Mouse (Mus musculus) right cerebral cortex, postnatal 4 days (tissue): ENCODE results near the gene Phlda1.
"Not testable (repeated sequence)": the region's sequence is repeated elsewhere in the genome, so short reads cannot be mapped to it uniquely, and the experiment has no call there.

Experiments
- DNase-seq: peaks from one replicate; pipeline ENCODE4 v3.0.0-alpha.2; 2022

The Phlda1 gene

GRCm38 (mm10) chr10:111506101-111506925 lies at the start of gene Phlda1:
TSS of gene Phlda1 (plus strand) at chr10:111506286.
- peak; percentile 88 for DNase-seq

GRCm38 (mm10) chr10:111458088-111458487 lies 48.0 kb upstream of the Phlda1 start:
- DNase-seq: no peak

- DNase-seq: peak; percentile 23
Observed at GRCm38 (mm10) chr10:111459040-111459439, 47.0 kb upstream of the Phlda1 start.

- no peak for DNase-seq
Observed at GRCm38 (mm10) chr10:111459874-111460273, 46.2 kb upstream of the Phlda1 start.

DNA sequence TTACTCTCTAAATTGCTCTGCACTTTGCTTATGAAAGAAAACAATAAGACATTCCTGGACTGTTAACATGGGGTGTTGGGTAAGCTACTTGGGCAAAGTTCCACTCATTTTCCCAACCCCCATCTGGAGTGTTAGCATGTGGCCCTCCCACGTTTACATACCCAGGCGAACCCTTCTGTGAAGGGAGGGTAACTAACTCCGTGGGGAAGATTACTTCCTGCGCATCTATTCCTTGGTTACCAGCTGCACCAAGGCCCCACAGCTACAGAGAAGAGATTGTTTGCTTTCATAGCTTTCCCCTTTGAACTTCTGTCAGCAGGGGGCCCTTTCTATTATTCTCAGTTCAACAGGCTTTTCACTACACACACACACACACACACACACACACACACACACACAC lies 45.7 kb upstream of the Phlda1 start:
- DNase-seq: no peak

GRCm38 (mm10) chr10:111464833-111465232 lies 41.3 kb upstream of the Phlda1 start:
- DNase-seq: no peak

GRCm38 (mm10) chr10:111465409-111465808 lies 40.7 kb upstream of the Phlda1 start:
- DNase-seq: no peak

DNA sequence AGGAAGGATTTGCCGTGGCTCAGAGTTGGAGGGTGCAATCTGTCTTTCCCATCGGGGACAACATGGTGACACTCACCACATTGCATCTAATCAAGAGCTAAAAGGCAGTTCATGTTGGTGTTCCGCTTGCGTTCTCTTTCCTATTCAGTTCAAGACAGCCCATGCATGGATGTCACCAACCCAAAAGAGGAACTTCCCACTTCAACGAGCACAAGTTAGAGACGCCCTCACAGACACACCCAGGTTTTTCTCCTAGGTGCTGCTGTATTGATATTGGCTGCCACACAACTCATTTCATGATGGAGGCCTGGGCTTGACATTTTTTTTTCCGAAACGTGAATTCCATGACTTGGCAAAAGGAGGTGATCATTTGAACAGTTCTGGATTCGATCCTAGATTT lies 34.9 kb upstream of the Phlda1 start:
- no peak for DNase-seq

DNA sequence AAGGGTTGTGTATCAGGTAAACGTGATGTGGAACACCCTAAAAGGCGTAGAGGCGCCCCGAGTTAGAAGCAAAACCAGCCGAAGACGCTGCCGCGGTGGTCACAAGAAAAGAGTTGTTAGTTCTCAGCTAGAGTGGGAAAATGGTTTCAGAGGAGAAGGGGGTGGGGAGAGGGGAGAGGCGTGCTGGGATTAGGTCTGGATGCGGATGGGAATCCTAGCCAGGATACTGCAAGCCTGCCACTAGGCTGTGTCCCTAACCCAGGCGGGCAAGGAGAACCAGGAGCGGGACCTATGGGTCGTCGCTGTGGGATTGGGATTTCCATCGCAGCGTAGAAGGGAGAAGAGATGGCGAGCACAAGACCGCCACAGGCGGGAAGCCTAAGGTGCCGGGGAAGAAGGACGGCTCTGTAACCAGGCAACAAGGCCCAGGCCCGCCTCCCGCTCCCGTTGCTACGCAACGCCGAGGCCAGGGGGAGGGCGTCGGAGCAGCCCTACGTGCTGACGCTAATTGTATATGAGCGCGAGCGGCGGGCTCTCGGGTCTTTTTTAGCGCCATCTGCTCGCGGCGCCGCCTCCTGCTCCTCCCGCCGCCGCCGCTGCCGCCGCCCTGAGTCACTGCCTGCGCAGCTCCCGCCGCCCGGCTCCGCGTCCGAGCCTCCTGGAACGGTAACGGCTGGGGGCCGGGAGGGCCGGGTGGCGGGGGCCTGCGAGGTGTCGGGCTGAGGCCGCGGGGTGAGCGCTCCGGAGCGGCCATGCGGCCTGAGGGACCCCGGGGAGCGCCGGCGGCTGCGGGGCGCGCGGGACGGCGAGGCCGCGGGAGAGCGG lies 33.2 kb upstream of the Phlda1 start, which contains the start of gene Nap1l1:
Nap1l1 (plus strand) TSS at position 538 of the 825 bp plus-strand sequence.
- DNase-seq: peak; percentile 94

DNA sequence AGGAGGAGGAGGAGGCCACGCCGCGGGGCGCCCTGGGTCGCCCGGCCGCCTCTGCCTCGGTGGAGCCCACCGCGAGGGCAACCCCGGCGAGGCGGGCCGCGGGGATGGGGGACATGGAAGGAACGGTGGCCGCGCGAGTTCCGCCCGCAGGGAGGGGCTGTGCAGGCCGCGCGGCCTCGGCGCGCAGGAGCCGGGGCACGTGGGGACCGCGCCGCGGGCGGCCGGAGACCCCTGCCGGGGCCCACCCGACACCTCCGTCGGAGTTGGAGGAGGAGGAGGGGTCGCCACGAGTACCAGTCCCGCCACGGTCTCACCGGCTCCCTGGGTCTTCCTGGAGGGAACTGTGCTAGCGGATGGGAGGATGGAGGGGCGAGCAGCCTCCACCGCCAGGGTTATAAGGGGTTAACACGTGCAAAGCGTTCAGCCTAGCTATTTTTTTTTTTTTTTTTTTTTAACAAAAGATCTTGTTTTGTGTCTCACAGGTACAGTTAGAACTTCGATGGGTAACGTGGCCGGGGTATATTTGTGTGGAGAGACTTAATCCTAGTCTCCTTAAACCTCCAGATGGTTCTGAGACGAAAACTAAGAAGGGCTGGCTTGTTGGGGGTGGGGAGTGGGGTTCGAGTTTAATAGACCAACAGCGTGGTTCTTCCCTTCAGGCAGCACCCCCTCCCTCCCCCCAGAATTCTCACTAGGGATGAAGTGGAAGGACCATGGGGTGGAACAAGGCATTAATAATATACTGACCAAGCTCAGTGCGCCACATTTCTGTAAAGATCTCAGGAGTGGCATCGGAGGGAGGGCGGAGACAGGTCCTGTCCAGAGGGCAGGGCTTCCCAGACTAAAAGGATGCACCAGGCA lies 32.3 kb upstream of the Phlda1 start:
- peak; percentile 59 for DNase-seq

- no peak for DNase-seq
Observed at GRCm38 (mm10) chr10:111476301-111476700, 29.8 kb upstream of the Phlda1 start.

DNA sequence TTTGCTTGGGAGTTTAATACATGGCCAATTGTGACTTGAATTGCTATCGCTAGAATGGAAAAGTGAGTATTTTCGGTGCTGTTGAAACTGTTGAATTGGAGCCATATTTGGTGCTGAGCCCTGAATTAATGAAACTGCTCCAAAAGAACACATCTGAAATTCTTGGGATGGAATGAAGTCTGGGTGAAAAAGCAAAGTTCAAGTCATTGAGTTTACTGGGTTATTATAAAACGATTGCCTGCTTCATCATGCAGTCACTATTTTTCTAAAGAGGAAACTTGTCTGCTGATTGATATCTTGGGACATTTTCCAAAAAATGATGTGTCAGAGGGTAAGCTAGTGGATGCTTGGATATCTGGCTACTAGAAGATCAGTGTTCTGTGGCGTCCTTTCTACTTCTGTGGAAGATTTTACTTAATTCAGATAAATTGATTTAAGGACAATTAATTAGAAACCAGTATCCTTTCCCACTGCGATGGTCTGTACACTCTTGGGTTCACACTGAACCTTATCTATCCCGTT lies 29.0 kb upstream of the Phlda1 start:
- no peak for DNase-seq

DNA sequence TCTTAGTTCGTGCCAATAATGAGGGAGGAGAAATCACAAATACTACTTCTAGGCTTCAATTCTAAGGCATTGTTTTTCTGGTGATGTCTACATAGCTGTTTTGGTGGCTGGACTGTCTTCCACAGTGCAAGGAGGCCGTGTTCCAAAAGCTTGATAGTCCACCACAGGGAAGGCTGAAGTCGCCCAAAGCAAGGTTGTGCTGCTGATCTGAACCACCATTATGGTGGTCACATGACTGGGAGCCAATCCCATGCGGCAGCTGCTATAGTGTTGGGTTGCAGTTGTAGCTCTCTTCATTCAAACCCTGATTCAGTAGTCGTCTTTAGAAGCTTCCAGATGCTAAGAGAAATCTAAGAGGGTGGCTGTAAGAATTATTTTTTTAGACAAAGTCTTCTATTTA lies 26.5 kb upstream of the Phlda1 start:
- DNase-seq: no peak

DNA sequence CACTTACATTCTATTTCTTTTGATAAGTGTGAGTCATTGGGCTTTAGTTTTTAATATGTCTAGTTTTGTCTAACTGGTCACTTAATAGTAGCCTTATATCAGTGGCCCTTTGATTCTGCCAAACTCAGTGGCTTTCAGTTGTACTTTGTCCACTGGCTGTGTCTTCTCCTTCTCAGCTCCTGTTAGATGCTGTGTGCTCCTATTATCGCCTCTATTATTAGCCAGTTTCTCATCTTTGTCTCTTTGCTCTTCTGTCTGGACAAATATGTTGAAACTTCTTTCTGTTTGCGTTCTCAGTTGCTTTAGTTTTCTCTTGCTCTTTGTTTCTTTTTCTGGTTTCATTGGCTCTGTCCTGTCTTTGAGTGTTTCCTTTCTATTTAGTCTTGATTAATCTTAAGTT lies 23.4 kb upstream of the Phlda1 start:
- DNase-seq: no peak

GRCm38 (mm10) chr10:111484079-111484478 lies 22.0 kb upstream of the Phlda1 start:
- DNase-seq: no peak

- no peak for DNase-seq
Observed at GRCm38 (mm10) chr10:111488793-111489192, 17.3 kb upstream of the Phlda1 start.

DNA sequence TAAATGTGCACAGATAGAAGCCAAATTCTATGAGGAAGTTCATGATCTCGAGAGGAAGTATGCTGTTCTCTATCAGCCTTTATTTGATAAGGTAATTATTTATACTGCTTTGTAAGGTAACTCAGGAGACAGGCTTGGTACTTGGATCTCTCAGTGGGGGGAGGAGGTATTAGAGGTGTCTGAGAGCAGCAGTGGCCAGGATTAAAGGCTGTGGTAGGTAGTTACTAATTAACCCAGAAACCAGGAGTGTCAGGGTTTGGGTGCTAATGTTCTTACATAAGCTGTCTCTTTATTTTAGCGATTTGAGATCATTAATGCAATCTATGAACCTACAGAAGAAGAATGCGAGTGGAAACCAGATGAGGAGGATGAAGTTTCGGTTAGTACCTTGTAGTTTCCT lies 16.0 kb upstream of the Phlda1 start:
- DNase-seq: not testable (repeated sequence)

GRCm38 (mm10) chr10:111495888-111496287 lies 10.2 kb upstream of the Phlda1 start:
- no peak for DNase-seq

DNA sequence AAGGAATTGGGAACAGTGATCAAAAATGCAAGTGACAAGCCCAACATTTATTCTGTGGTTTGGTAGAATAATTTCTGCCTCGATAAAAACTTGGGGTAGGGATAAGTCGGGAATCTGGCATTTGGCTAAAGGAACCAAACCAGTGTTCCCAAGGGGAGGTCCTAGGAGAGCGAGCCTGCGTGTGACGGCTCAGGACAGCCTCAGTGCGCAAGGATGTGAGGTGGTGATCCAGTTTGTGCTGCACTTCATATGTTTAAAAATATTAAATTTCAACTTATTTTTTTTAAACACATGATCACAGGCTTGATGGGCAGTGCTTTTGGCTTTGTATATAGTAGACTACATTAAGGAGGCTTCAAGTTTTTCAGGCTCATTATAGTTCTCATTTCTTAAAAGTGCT lies 6.2 kb upstream of the Phlda1 start:
- no peak for DNase-seq

GRCm38 (mm10) chr10:111503071-111503470 lies 3.0 kb upstream of the Phlda1 start:
- DNase-seq: peak; percentile 79

DNA sequence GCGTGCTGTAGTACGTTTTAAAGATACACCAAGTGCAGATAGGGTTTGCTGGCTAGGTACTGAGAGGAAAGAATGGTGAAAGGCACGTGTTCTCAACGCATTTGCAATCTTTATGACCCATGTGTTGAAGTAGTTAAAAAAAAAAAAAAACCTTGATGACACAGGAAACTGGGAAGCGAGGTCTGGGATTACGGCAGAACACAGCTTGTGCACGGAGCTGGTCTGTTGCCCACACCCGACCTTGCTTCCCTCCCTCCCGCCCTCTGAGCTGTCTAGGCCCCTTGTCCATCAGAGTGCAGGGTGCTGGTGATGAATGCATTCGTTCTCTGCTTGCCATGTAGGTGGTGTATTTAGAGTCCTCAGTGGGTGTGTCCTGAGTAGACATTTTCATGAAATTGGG lies 2.4 kb upstream of the Phlda1 start:
- no peak for DNase-seq

DNA sequence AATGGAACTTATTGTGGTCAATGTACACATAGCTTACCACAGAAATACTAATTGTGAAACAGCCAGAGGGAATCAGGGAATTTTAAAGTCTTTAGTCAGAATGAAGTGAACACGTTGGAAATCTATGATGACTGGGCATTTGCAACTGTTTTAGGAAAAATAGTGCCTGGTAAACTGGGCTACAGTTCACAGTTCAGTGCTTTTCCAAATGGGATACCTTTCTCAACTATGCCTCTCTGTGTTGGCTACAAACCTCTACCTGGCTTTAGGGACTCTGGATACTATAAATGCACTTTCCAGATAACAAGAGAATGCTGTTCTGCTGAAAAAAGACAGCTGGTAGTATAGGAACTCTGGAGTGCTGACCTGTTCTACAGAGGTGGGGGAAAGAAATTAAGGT lies 1.5 kb upstream of the Phlda1 start:
- DNase-seq: no peak

DNA sequence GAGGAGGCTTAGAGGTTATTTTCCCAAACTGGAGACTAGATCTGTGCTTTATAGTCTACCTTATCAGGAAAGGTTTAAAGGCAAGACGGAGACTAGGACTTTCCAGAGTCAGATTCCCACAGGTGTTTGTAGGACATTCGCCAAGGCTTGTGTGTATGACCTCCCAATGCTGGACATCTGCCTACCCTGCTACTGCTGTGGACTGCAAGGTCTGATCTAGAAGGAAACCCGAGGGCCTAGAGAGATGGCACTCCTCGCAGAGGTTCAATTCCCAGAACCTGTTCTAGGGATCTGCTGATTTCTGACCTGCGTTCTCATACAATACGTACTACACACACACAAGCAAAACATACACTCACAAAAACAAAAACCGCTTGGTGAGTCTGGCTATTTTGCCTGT lies 680 bp upstream of the Phlda1 start:
- DNase-seq: no peak
